Mouse (Mus musculus): ENCODE measurements at regions not wholly inside any gene's neighbourhood (a gene's known extent, or its start where the extent isn't known, plus 50 kb on each side); places are given as distances from the start of the nearest gene placed in this dataset.

- no peak for ATAC-seq (ENCODE audit: insufficient read depth, low FRiP score)
- Histone ChIP-seq H3K4me3 (replicated peaks; ENCODE audit: low read length) (no peak overlapping the region), H3K27ac (ENCODE audit: low read length) (no peak overlapping the region), H3K4me1 (ENCODE audit: control insufficient read depth, insufficient read depth, low read length) (no peaks in the 10 kb centered on the region), H3K9ac (ENCODE audit: low read length) (no peak overlapping the region), H3K4me2 (ENCODE audit: low read depth, low read length) (no peak overlapping the region), H3K36me3 (ENCODE audit: control insufficient read depth, insufficient read depth, low read length) (no peaks in the 10 kb centered on the region), H3K27me3 (ENCODE audit: control insufficient read depth, insufficient read depth, low read length) (no peaks in the 10 kb centered on the region), H3K9me3 (replicated peaks; ENCODE audit: control insufficient read depth, low read length) (no peaks in the 10 kb centered on the region)
- 81% methylated on average over 8 of the region's 8 CpGs for WGBS
Measured at GRCm38 (mm10) chr9:31578506-31579173, 114.4 kb upstream of the Tmem45b start.

- no peaks in the 10 kb centered on the region for H3K27me3 ChIP-seq (ENCODE audit: control insufficient read depth, insufficient read depth, low read length)
- 73% methylated on average over 7 of the region's 7 CpGs for WGBS
- H3K27ac ChIP-seq (ENCODE audit: low read length): no peak overlapping the region
- H3K36me3 ChIP-seq (ENCODE audit: control insufficient read depth, insufficient read depth, low read length): no peaks in the 10 kb centered on the region
- H3K4me3 ChIP-seq (replicated peaks; ENCODE audit: low read length): no peak overlapping the region
- H3K4me2 ChIP-seq (ENCODE audit: low read depth, low read length): no peak overlapping the region
- no peak for ATAC-seq (ENCODE audit: insufficient read depth, low FRiP score)
- H3K9ac ChIP-seq (ENCODE audit: low read length): no peak overlapping the region
- no peaks in the 10 kb centered on the region for H3K9me3 ChIP-seq (replicated peaks; ENCODE audit: control insufficient read depth, low read length)
- no peaks in the 10 kb centered on the region for H3K4me1 ChIP-seq (ENCODE audit: control insufficient read depth, insufficient read depth, low read length)
Measured at GRCm38 (mm10) chr9:31577066-31577465, 112.8 kb upstream of the Tmem45b start.

DNA sequence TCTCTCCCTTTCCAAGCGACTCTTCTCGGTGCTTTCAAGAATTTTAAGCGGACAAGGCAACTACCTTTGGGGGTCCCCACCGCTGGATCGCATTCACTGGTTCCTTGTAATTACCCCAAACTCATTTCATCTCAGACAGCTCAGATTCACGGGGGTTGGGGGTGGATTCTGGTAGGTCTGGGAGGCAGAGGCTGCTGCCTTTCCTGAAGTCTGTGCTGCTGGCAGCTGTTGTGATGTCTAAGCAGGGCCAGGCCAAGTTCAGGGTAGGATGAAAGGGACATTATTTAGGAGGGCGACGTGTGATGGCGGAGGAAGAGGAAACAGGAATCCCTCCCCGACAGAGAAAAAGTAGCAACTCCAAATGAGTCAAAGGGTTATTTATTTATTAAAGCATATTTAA lies 102.8 kb upstream of the Tmem45b start:
- Histone ChIP-seq H3K4me2 (ENCODE audit: low read depth, low read length) (no peak overlapping the region), H3K27ac (ENCODE audit: low read length) (no peak overlapping the region), H3K4me1 (ENCODE audit: control insufficient read depth, insufficient read depth, low read length) (no peaks in the 10 kb centered on the region), H3K36me3 (ENCODE audit: control insufficient read depth, insufficient read depth, low read length) (no peaks in the 10 kb centered on the region), H3K27me3 (ENCODE audit: control insufficient read depth, insufficient read depth, low read length) (no peaks in the 10 kb centered on the region), H3K9ac (ENCODE audit: low read length) (no peak overlapping the region), H3K4me3 (replicated peaks; ENCODE audit: low read length) (no peak overlapping the region), H3K9me3 (replicated peaks; ENCODE audit: control insufficient read depth, low read length) (no peaks in the 10 kb centered on the region)
- WGBS: 67% methylated on average over 10 of the region's 10 CpGs
- no peak for ATAC-seq (ENCODE audit: insufficient read depth, low FRiP score)

GRCm38 (mm10) chr9:31566257-31567007 lies 102.2 kb upstream of the Tmem45b start:
- H3K27ac ChIP-seq (ENCODE audit: low read length): no peak overlapping the region
- no peaks in the 10 kb centered on the region for H3K36me3 ChIP-seq (ENCODE audit: control insufficient read depth, insufficient read depth, low read length)
- no peaks in the 10 kb centered on the region for H3K27me3 ChIP-seq (ENCODE audit: control insufficient read depth, insufficient read depth, low read length)
- H3K9me3 ChIP-seq (replicated peaks; ENCODE audit: control insufficient read depth, low read length): no peaks in the 10 kb centered on the region
- ATAC-seq (ENCODE audit: insufficient read depth, low FRiP score): peak; percentile 29; the same call in 1 of the 2 replicates
- no peak overlapping the region for H3K4me2 ChIP-seq (ENCODE audit: low read depth, low read length)
- no peaks in the 10 kb centered on the region for H3K4me1 ChIP-seq (ENCODE audit: control insufficient read depth, insufficient read depth, low read length)
- no peak overlapping the region for H3K9ac ChIP-seq (ENCODE audit: low read length)
- 70% methylated on average over 31 of the region's 31 CpGs for WGBS
- no peak overlapping the region for H3K4me3 ChIP-seq (replicated peaks; ENCODE audit: low read length)

GRCm38 (mm10) chr9:31564996-31565773 lies 100.9 kb upstream of the Tmem45b start:
- Histone ChIP-seq H3K27me3 (ENCODE audit: control insufficient read depth, insufficient read depth, low read length) (no peaks in the 10 kb centered on the region), H3K4me2 (ENCODE audit: low read depth, low read length) (no peak overlapping the region), H3K4me1 (ENCODE audit: control insufficient read depth, insufficient read depth, low read length) (no peaks in the 10 kb centered on the region), H3K9ac (ENCODE audit: low read length) (no peak overlapping the region), H3K36me3 (ENCODE audit: control insufficient read depth, insufficient read depth, low read length) (no peaks in the 10 kb centered on the region), H3K9me3 (replicated peaks; ENCODE audit: control insufficient read depth, low read length) (no peaks in the 10 kb centered on the region), H3K27ac (ENCODE audit: low read length) (no peak overlapping the region), H3K4me3 (replicated peaks; ENCODE audit: low read length) (no peak overlapping the region)
- 68% methylated on average over 12 of the region's 12 CpGs for WGBS
- ATAC-seq (ENCODE audit: insufficient read depth, low FRiP score): no peak

DNA sequence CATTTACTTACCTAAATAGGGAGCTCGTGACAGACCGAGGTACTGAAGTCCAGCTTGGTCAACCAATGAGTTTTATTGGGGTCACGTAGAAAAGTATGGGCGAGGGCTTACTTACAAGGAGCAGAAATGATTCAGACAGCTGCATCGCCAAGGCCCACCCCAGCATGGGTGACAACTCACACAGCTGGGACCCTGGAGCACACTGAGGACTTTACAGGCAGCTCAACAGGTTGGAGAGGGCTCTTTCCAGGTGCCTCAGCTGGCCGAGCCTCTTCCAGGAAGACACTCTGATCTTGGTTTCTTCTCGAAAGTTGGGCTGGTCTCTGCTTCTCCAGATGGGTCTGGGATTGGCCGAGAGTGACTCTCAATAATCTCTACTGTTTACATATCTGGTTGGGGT lies 99.3 kb upstream of the Tmem45b start:
- Histone ChIP-seq H3K9me3 (replicated peaks; ENCODE audit: control insufficient read depth, low read length) (no peaks in the 10 kb centered on the region), H3K4me3 (replicated peaks; ENCODE audit: low read length) (no peak overlapping the region), H3K9ac (ENCODE audit: low read length) (no peak overlapping the region), H3K27me3 (ENCODE audit: control insufficient read depth, insufficient read depth, low read length) (no peaks in the 10 kb centered on the region), H3K27ac (ENCODE audit: low read length) (no peak overlapping the region), H3K4me1 (ENCODE audit: control insufficient read depth, insufficient read depth, low read length) (no peaks in the 10 kb centered on the region), H3K36me3 (ENCODE audit: control insufficient read depth, insufficient read depth, low read length) (no peaks in the 10 kb centered on the region), H3K4me2 (ENCODE audit: low read depth, low read length) (no peak overlapping the region)
- no peak for ATAC-seq (ENCODE audit: insufficient read depth, low FRiP score)
- WGBS: 83% methylated on average over 8 of the region's 8 CpGs

DNA sequence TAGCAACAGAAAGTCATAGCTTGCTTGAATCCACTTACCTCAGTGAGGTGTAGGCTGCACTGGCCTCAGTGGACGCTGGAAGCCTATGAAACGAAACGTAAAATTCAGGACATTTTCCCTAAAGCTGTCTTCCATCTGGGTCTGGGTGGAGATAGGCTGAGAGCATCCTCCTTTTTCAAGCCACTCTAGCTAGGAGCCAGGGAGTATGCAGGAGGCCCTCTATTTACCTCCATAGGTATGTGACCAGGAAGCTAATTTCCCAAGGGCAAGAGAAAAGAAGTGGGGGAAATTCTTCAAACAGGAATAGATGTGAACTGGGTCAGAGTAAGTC lies 95.9 kb upstream of the Tmem45b start:
- Histone ChIP-seq H3K9ac (ENCODE audit: low read length) (no peak overlapping the region), H3K4me2 (ENCODE audit: low read depth, low read length) (no peak overlapping the region), H3K9me3 (replicated peaks; ENCODE audit: control insufficient read depth, low read length) (no peaks in the 10 kb centered on the region), H3K27ac (ENCODE audit: low read length) (no peak overlapping the region), H3K36me3 (ENCODE audit: control insufficient read depth, insufficient read depth, low read length) (no peaks in the 10 kb centered on the region), H3K27me3 (ENCODE audit: control insufficient read depth, insufficient read depth, low read length) (no peaks in the 10 kb centered on the region), H3K4me3 (replicated peaks; ENCODE audit: low read length) (no peak overlapping the region), H3K4me1 (ENCODE audit: control insufficient read depth, insufficient read depth, low read length) (no peaks in the 10 kb centered on the region)
- WGBS: 83% methylated on average over 3 of the region's 3 CpGs
- no peak for ATAC-seq (ENCODE audit: insufficient read depth, low FRiP score)

DNA sequence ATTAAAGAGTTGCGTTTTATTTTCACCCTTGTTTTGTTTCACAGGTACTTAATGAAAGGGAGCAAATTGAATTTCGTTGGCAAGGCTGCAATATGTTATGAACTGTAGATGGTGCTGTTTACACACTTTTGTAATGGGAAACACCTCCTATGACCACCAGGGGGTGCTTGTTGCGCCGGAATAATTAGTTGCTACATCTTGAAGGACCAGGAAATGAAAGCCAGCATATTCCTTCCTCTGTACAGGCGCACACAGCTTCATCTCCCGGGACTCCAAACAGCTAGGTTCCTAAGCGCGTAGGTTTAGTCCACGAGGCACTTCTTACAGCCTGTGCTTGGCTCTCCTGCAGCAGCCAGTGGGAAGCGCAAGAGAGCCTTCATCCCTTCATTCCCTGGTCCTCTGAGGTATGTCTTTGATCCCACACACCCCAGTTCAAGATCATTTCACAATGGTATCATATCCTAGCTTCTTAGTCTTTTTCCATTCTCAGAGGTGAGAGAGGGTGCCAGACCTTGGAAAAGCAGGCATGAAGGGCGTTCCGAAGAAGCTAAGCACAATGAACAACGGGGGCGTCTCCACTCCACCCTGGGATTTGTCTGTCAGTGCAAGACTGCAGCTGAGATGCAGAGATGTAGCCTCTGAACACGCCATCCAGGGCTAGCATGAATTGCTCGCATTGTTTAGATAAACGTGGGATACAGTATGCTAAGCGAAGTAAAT lies 95.4 kb upstream of the Tmem45b start:
- Histone ChIP-seq H3K4me2 (ENCODE audit: low read depth, low read length) (peak overlapping the region; percentile 60), H3K4me3 (replicated peaks; ENCODE audit: low read length) (peak overlapping the region; percentile 26; the same call in 1 of the 2 replicates), H3K4me1 (ENCODE audit: control insufficient read depth, insufficient read depth, low read length) (no peaks in the 10 kb centered on the region), H3K27me3 (ENCODE audit: control insufficient read depth, insufficient read depth, low read length) (no peaks in the 10 kb centered on the region), H3K9ac (ENCODE audit: low read length) (0 out of 2 replicates have a peak overlapping the region, but pooled peaks have one; percentile 65), H3K36me3 (ENCODE audit: control insufficient read depth, insufficient read depth, low read length) (no peaks in the 10 kb centered on the region), H3K9me3 (replicated peaks; ENCODE audit: control insufficient read depth, low read length) (no peaks in the 10 kb centered on the region), H3K27ac (ENCODE audit: low read length) (no peak overlapping the region)
- WGBS: 30% methylated on average over 18 of the region's 18 CpGs
- peak; percentile 58; the same call in 1 of the 2 replicates for ATAC-seq (ENCODE audit: insufficient read depth, low FRiP score)
